Mouse (Mus musculus): ENCODE results near the gene Cacna1d. TPM values are rescaled to one million over a fixed set of nuclear protein-coding genes. Genes with fewer than 3 reads are reported as not detected.

Gene Cacna1d
- total and polyA plus RNA-seq, 3 experiments = 0.04 to 0.66 (median 0.08) TPM

DNA sequence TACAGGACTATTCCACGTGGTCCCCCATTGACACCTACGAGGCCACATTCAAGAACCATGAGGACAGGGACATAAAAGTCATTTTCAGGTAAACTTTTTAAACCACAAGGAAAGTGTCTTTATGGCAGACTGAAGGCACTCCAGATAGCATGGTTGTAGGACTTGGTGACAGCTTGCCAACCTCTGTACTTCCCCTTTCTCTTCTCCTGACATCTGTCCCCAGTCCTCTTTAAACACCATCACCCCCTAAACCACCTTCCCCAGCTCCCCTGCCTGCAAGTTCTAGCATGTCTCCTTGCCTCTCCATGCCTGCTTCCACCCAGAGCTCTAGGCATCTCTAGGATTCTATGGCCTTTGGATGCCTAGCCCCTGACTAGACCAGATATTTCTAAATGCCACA is 426.4 kb downstream of the Cacna1d start:
- Histone ChIP-seq H3K79me2 (replicated peaks; ENCODE audit: control insufficient read depth, extremely low read depth, insufficient read depth, poor library complexity, severe bottlenecking) (no peaks in the 10 kb centered on the region), H3K4me3 (replicated peaks in 1 of 3; ENCODE audit: low read depth in 2 of 3, low read length in 2 of 3, poor library complexity in 1 of 3) (no peak overlapping the region), H3K27me3 (replicated peaks) (no peaks in the 10 kb centered on the region), H3K4me2 (ENCODE audit: insufficient read depth, low read depth, poor library complexity, severe bottlenecking) (no peak overlapping the region), H3K4me1 (ENCODE audit: control insufficient read depth in 1 of 2, insufficient read depth in 2 of 2) (peaks cover 14 to 39% of the 10 kb centered on the region in 2 experiments; a peak in 3 of 4 replicates), H3K9me3 (replicated peaks; ENCODE audit: low read length) (no peaks in the 10 kb centered on the region), H3K9ac (ENCODE audit: insufficient read depth, low read depth) (no peak overlapping the region), H3K36me3 (replicated peaks in 1 of 2; ENCODE audit: control insufficient read depth in 1 of 2, insufficient read depth in 1 of 2, low read length in 1 of 2) (no peaks in the 10 kb centered on the region), H3K27ac (ENCODE audit: insufficient read depth, low read depth) (no peak overlapping the region)
- no peak for DNase-seq (ENCODE audit: extremely low read depth)
- in situ Hi-C loops (cut with MboI; ENCODE audit: low pct_ligation_motif_present, low pct_unique_long_range_greater_than_20kb, low sequenced_read_pairs) (no loop called here), dilution Hi-C loops (cut with MboI; ENCODE audit: extremely low pct_ligation_motif_present, extremely low pct_unique_long_range_greater_than_20kb, low sequenced_read_pairs) (no loop called here)
- TF ChIP-seq MAX (IDR thresholded peaks at IDR 0.05; ENCODE audit: low read length) (0 out of 2 replicates have a peak, but pooled peaks have one; percentile 18), TCF12 (IDR thresholded peaks at IDR 0.05; ENCODE audit: low read depth, low read length) (no peak)

DNA sequence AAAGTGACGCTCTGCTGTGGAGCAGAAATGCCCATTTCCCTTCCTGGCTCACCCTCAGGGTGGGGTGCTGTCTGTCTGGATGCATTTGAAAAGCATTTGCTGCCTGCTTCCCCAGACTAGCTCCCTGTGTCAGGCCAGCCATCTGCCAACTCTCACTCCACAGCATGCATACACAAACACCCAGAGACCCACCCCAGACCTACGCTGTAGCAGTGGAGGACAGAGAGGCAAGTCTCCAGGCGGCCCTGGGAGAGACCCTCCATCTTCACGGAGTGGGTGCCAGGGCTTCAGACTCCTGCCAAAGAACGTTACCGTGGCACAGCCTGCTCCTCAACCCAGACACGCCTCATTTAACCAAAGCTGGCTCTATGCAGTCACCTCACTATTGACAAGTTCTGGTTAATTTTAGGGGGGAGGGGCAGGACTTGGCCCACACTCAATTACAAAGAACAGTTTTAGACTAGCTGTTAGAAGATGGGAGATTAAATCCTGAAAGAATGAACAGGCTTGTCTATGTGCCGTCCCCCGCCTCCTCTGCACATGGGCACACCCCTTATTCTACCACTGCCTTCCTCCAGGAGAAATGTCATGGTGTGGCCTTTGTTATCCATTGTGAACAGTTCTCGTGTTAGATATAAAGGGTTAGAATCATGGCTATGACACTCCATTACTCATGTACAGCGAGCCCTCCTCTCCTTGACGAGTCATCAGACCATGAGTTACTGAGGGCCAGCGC is 435.1 kb downstream of the Cacna1d start:
- Histone ChIP-seq H3K79me2 (replicated peaks; ENCODE audit: control insufficient read depth, extremely low read depth, insufficient read depth, poor library complexity, severe bottlenecking) (no peaks in the 10 kb centered on the region), H3K36me3 (replicated peaks in 1 of 2; ENCODE audit: control insufficient read depth in 1 of 2, insufficient read depth in 1 of 2, low read length in 1 of 2) (no peaks in the 10 kb centered on the region), H3K4me3 (replicated peaks in 1 of 3; ENCODE audit: low read depth in 2 of 3, low read length in 2 of 3, poor library complexity in 1 of 3) (no peak overlapping the region), H3K27me3 (replicated peaks) (no peaks in the 10 kb centered on the region), H3K4me2 (ENCODE audit: insufficient read depth, low read depth, poor library complexity, severe bottlenecking) (no peak overlapping the region), H3K9me3 (replicated peaks; ENCODE audit: low read length) (no peaks in the 10 kb centered on the region), H3K9ac (ENCODE audit: insufficient read depth, low read depth) (no peak overlapping the region), H3K4me1 (ENCODE audit: control insufficient read depth in 1 of 2, insufficient read depth in 2 of 2) (peaks cover 0 to 4% of the 10 kb centered on the region in 2 experiments; a peak in 3 of 4 replicates), H3K27ac (ENCODE audit: insufficient read depth, low read depth) (no peak overlapping the region)
- dilution Hi-C loops (cut with MboI; ENCODE audit: extremely low pct_ligation_motif_present, extremely low pct_unique_long_range_greater_than_20kb, low sequenced_read_pairs) = no loop called here
- in situ Hi-C loops (cut with MboI; ENCODE audit: low pct_ligation_motif_present, low pct_unique_long_range_greater_than_20kb, low sequenced_read_pairs) = no loop called here
- DNase-seq (ENCODE audit: extremely low read depth) = no peak
- TF ChIP-seq EP300 (IDR thresholded peaks at IDR 0.05; ENCODE audit: low read length) (no peak), ETS1 (conservative IDR thresholded peaks at IDR 0.05; ENCODE audit: low read depth, low read length) (no peak), JUN (IDR thresholded peaks at IDR 0.05; ENCODE audit: insufficient read depth, low read depth, low read length) (no peak), CHD1 (IDR thresholded peaks at IDR 0.05; ENCODE audit: low read depth, low read length) (no peak), GABPA (IDR thresholded peaks at IDR 0.05; ENCODE audit: insufficient replicate concordance, low read depth, low read length) (no peak)

DNA sequence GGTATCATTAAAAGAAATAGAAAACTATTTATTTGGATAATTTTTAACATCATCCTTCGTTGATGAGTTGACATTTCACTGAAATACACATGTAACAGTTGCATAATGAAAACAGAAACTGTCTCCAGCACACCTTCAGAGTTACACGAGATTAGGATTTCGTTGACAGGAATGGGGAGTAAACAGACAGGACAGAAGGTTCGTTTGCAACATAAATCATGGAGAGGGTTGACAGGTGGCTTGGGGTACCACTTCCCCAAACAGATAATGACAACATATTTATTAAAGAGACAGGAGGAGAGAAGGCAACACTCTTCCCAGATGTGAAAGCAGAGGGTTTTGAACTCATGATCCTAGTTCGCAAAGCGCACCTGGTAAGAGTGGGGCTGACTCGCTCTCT is 436.3 kb downstream of the Cacna1d start:
- dilution Hi-C loops (cut with MboI; ENCODE audit: extremely low pct_ligation_motif_present, extremely low pct_unique_long_range_greater_than_20kb, low sequenced_read_pairs) (no loop called here), in situ Hi-C loops (cut with MboI; ENCODE audit: low pct_ligation_motif_present, low pct_unique_long_range_greater_than_20kb, low sequenced_read_pairs) (no loop called here)
- Histone ChIP-seq H3K9ac (ENCODE audit: insufficient read depth, low read depth) (no peak overlapping the region), H3K27ac (ENCODE audit: insufficient read depth, low read depth) (no peak overlapping the region), H3K4me2 (ENCODE audit: insufficient read depth, low read depth, poor library complexity, severe bottlenecking) (no peak overlapping the region), H3K36me3 (replicated peaks in 1 of 2; ENCODE audit: control insufficient read depth in 1 of 2, insufficient read depth in 1 of 2, low read length in 1 of 2) (no peaks in the 10 kb centered on the region), H3K79me2 (replicated peaks; ENCODE audit: control insufficient read depth, extremely low read depth, insufficient read depth, poor library complexity, severe bottlenecking) (no peaks in the 10 kb centered on the region), H3K27me3 (replicated peaks) (no peaks in the 10 kb centered on the region), H3K9me3 (replicated peaks; ENCODE audit: low read length) (no peaks in the 10 kb centered on the region), H3K4me3 (replicated peaks in 1 of 3; ENCODE audit: low read depth in 2 of 3, low read length in 2 of 3, poor library complexity in 1 of 3) (no peak overlapping the region), H3K4me1 (ENCODE audit: control insufficient read depth in 1 of 2, insufficient read depth in 2 of 2) (peaks cover 0 to 4% of the 10 kb centered on the region in 2 experiments; a peak in 3 of 4 replicates)
- no peak for DNase-seq (ENCODE audit: extremely low read depth)
- TF ChIP-seq GABPA (IDR thresholded peaks at IDR 0.05; ENCODE audit: insufficient replicate concordance, low read depth, low read length) = no peak
- TF ChIP-seq TBP (conservative IDR thresholded peaks at IDR 0.05; ENCODE audit: low read depth, low read length) = no peak
- no peak for TF ChIP-seq USF1 (IDR thresholded peaks at IDR 0.05; ENCODE audit: low read depth, low read length)
- no peak for TF ChIP-seq MAZ (IDR thresholded peaks at IDR 0.05; ENCODE audit: low read depth, low read length)
- TF ChIP-seq TCF12 (IDR thresholded peaks at IDR 0.05; ENCODE audit: low read depth, low read length) = no peak
- TF ChIP-seq RAD21 (IDR thresholded peaks at IDR 0.05; ENCODE audit: low read depth, low read length) = no peak
- no peak for TF ChIP-seq HCFC1 (IDR thresholded peaks at IDR 0.05; ENCODE audit: low read depth, low read length)

Data from CH12.LX (cell line).